Mouse (Mus musculus) lung, embryonic 16.5 days (tissue): Measurements from ENCODE around the gene Pik3c2g. TPM values are rescaled to one million over a fixed set of nuclear protein-coding genes. Genes with fewer than 3 reads are reported as not detected.
A peak's percentile ranks its signal among the peaks of the same experiment; 100 is the strongest.

Source experiments
- ATAC-seq: fragments of 200-750 bp; cut with Nextera tagmentation; 2 replicates; pipeline ENCODE4 v1.8.0; 2017; ENCODE audit warnings: low read depth, mild to moderate bottlenecking, moderate library complexity
- H3K27ac ChIP-seq: fragments of 300-500 bp; sonication (generic); 2 replicates; pipeline ENCODE4 v1.5.1; 2014; ENCODE audit warnings: mild to moderate bottlenecking, control low read depth, low read length
- H3K27me3 ChIP-seq: fragments of 300-500 bp; sonication (generic); 2 replicates; pipeline ENCODE4 v1.6.1; 2014; ENCODE audit warnings: low read depth, low read length, mixed read lengths; ENCODE audit not compliant: control insufficient read depth, insufficient read depth
- H3K36me3 ChIP-seq: fragments of 300-500 bp; sonication (generic); 2 replicates; pipeline ENCODE4 v1.6.1; 2014; ENCODE audit warnings: low read length; ENCODE audit not compliant: control insufficient read depth, insufficient read depth
- H3K4me1 ChIP-seq: fragments of 300-500 bp; sonication (generic); replicated peaks from 2 replicates; pipeline ENCODE4 v1.6.1; 2014; ENCODE audit warnings: low read length, mixed read lengths; ENCODE audit not compliant: control insufficient read depth, insufficient read depth
- H3K4me2 ChIP-seq: fragments of 300-500 bp; sonication (generic); 2 replicates; pipeline ENCODE4 v1.6.1; 2014; ENCODE audit warnings: low read depth, low read length, control low read depth
- H3K4me3 ChIP-seq: fragments of 300-500 bp; sonication (generic); 2 replicates; pipeline ENCODE4 v1.5.1; 2014; ENCODE audit warnings: mild to moderate bottlenecking, low read length, control low read depth
- H3K9ac ChIP-seq: fragments of 300-500 bp; sonication (generic); 2 replicates; pipeline ENCODE4 v1.6.1; 2014; ENCODE audit warnings: low read length, control low read depth
- H3K9me3 ChIP-seq: fragments of 300-500 bp; sonication (generic); 2 replicates; pipeline ENCODE4 v1.6.1; 2016; ENCODE audit warnings: low read length; ENCODE audit not compliant: control insufficient read depth
- WGBS: fragments of 180-500 bp; shearing (Covaris S2); extraction: QIAGEN DNeasy Blood & Tissue Kit; methylation state at CpG from one replicate; pipeline ENCODE4 v1.1.7; 2014; 5-methylcytosine and 5-hydroxymethylcytosine counted together
- polyA plus RNA-seq: library from polyadenylated mRNA; unstranded; fragments of >200 nt; fragmentation: Nextera tagmentation; extraction: Ambion mirVana; gene quantifications from 2 replicates; pipeline ENCODE4 v1.2.1, GENCODE M21; 2015

Gene Pik3c2g
- polyA plus RNA-seq, 1 experiment from 2014 or later: 2.7 TPM

DNA sequence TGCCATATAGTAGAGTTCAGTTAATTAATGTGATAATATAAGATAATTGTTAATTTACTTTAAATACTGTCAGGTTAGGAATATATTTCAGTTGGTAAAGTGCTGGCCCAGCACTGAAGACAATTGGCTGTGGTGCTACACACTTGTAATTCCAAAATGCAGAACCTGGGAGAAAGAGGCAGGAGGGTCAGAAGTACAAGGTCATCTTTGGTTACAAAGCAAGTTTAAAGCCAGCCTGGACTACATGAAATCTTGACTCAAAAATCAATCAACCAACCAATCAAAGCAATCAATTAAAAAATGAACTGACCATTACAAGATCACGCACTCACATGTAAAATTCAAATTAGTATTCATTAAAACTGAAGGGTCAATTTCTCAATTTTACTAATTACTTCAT, 289.7 kb downstream of the Pik3c2g start:
- Histone ChIP-seq H3K4me1 (peaks cover 7% of the 10 kb centered on the region), H3K27me3 (no peaks in the 10 kb centered on the region), H3K9me3 (no peaks in the 10 kb centered on the region), H3K4me3 (no peak overlapping the region), H3K36me3 (no peaks in the 10 kb centered on the region), H3K27ac (no peak overlapping the region), H3K4me2 (no peak overlapping the region), H3K9ac (no peak overlapping the region)
- WGBS: 98% methylated on average over 1 of the region's 1 CpGs
- ATAC-seq: no peak

GRCm38 (mm10) chr6:139877476-139878361, 290.7 kb downstream of the Pik3c2g start:
- no peaks in the 10 kb centered on the region for H3K36me3 ChIP-seq
- no peaks in the 10 kb centered on the region for H3K27me3 ChIP-seq
- H3K27ac ChIP-seq: 0 out of 2 replicates have a peak overlapping the region, but pooled peaks have one; percentile 8
- H3K9ac ChIP-seq: no peak overlapping the region
- peak; percentile 77; the same call in 1 of the 2 replicates for ATAC-seq
- 64% methylated on average over 6 of the region's 6 CpGs for WGBS
- no peak overlapping the region for H3K4me3 ChIP-seq
- H3K9me3 ChIP-seq: no peaks in the 10 kb centered on the region
- peaks cover 10% of the 10 kb centered on the region for H3K4me1 ChIP-seq
- H3K4me2 ChIP-seq: no peak overlapping the region

- H3K27me3 ChIP-seq: no peaks in the 10 kb centered on the region
- H3K4me2 ChIP-seq: no peak overlapping the region
- peak; percentile 63 for ATAC-seq
- no peaks in the 10 kb centered on the region for H3K9me3 ChIP-seq
- no peak overlapping the region for H3K4me3 ChIP-seq
- H3K27ac ChIP-seq: 0 out of 2 replicates have a peak overlapping the region, but pooled peaks have one; percentile 8
- no peaks in the 10 kb centered on the region for H3K36me3 ChIP-seq
- H3K9ac ChIP-seq: no peak overlapping the region
- H3K4me1 ChIP-seq: peaks cover 10% of the 10 kb centered on the region
- WGBS: 48% methylated on average over 1 of the region's 1 CpGs
Measured at GRCm38 (mm10) chr6:139878362-139878696, 291.3 kb downstream of the Pik3c2g start.

GRCm38 (mm10) chr6:139882076-139882475, 295.1 kb downstream of the Pik3c2g start:
- H3K9ac ChIP-seq: no peak overlapping the region
- no peak overlapping the region for H3K4me2 ChIP-seq
- ATAC-seq: no peak
- H3K27me3 ChIP-seq: no peaks in the 10 kb centered on the region
- H3K9me3 ChIP-seq: no peaks in the 10 kb centered on the region
- 58% methylated on average over 2 of the region's 2 CpGs for WGBS
- no peaks in the 10 kb centered on the region for H3K36me3 ChIP-seq
- H3K4me3 ChIP-seq: no peak overlapping the region
- H3K4me1 ChIP-seq: peaks cover 8% of the 10 kb centered on the region
- peak overlapping the region; percentile 20; the same call in 1 of the 2 replicates for H3K27ac ChIP-seq

- H3K4me1 ChIP-seq: no peaks in the 10 kb centered on the region; the same call in 1 of the 2 replicates
- no peaks in the 10 kb centered on the region for H3K36me3 ChIP-seq
- H3K4me2 ChIP-seq: no peak overlapping the region
- no peaks in the 10 kb centered on the region for H3K9me3 ChIP-seq
- H3K27me3 ChIP-seq: no peaks in the 10 kb centered on the region
- H3K27ac ChIP-seq: no peak overlapping the region
- ATAC-seq: no peak
- no peak overlapping the region for H3K9ac ChIP-seq
- no peak overlapping the region for H3K4me3 ChIP-seq
Measured at GRCm38 (mm10) chr6:139887175-139887574, 300.2 kb downstream of the Pik3c2g start.

DNA sequence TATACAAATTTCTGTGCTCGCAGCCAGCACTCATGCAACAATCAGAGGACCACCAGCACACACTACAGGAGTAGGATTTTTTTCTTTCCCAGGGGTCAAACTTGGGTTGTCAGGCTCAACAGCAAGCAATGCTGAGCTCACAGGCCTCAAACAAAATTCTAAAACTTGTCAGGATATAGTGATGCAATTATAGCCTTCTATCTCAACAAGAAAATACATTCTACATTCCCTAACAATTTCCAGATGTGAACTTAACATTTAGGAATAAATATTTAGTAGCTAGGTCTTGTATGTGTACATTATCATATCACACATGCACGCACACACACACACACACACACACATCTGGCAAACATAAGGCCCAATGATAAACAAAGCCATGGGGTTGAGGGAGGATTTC, 308.6 kb downstream of the Pik3c2g start:
- Histone ChIP-seq H3K36me3 (no peaks in the 10 kb centered on the region), H3K9ac (no peak overlapping the region), H3K9me3 (no peaks in the 10 kb centered on the region), H3K4me1 (no peaks in the 10 kb centered on the region), H3K27me3 (no peaks in the 10 kb centered on the region), H3K4me3 (no peak overlapping the region), H3K27ac (no peak overlapping the region), H3K4me2 (no peak overlapping the region)
- 24% methylated on average over 2 of the region's 2 CpGs for WGBS
- peak; percentile 67 for ATAC-seq

GRCm38 (mm10) chr6:139899630-139900151, 312.7 kb downstream of the Pik3c2g start:
- Histone ChIP-seq H3K36me3 (no peaks in the 10 kb centered on the region), H3K9me3 (no peaks in the 10 kb centered on the region), H3K27me3 (no peaks in the 10 kb centered on the region), H3K9ac (no peak overlapping the region), H3K4me2 (no peak overlapping the region), H3K4me3 (no peak overlapping the region), H3K27ac (no peak overlapping the region), H3K4me1 (no peaks in the 10 kb centered on the region)
- 70% methylated on average over 8 of the region's 8 CpGs for WGBS
- ATAC-seq: no peak

- Histone ChIP-seq H3K27ac (no peak overlapping the region), H3K4me2 (no peak overlapping the region), H3K36me3 (no peaks in the 10 kb centered on the region), H3K4me1 (no peaks in the 10 kb centered on the region), H3K27me3 (no peaks in the 10 kb centered on the region), H3K9ac (no peak overlapping the region), H3K4me3 (no peak overlapping the region), H3K9me3 (no peaks in the 10 kb centered on the region)
- ATAC-seq: no peak
- WGBS: 60% methylated on average over 4 of the region's 4 CpGs
Measured at GRCm38 (mm10) chr6:139901801-139902200, 314.8 kb downstream of the Pik3c2g start.

GRCm38 (mm10) chr6:139907138-139907537, 320.1 kb downstream of the Pik3c2g start:
- WGBS: 50% methylated on average over 4 of the region's 4 CpGs
- Histone ChIP-seq H3K9ac (no peak overlapping the region), H3K27me3 (no peaks in the 10 kb centered on the region), H3K9me3 (no peaks in the 10 kb centered on the region), H3K4me3 (no peak overlapping the region), H3K4me1 (no peaks in the 10 kb centered on the region), H3K36me3 (no peaks in the 10 kb centered on the region), H3K4me2 (no peak overlapping the region), H3K27ac (no peak overlapping the region)
- ATAC-seq: no peak
